Mouse (Mus musculus) midbrain, embryonic 14.5 days (tissue): ENCODE data around the gene Hist1h2bm. TPM values are rescaled to one million over a fixed set of nuclear protein-coding genes. Genes with fewer than 3 reads are reported as not detected.
"Not testable (repeated sequence)": the region's sequence is repeated elsewhere in the genome, so short reads cannot be mapped to it uniquely, and the experiment has no call there.

Source experiments
- ATAC-seq: fragments of 200-750 bp; cut with Nextera tagmentation; 2 replicates; pipeline ENCODE4 v1.8.0; 2017; ENCODE audit warnings: moderate number of reproducible peaks, moderate library complexity; ENCODE audit not compliant: low FRiP score, low TSS enrichment
- DNase-seq: peaks from one replicate; pipeline ENCODE4 v3.0.0-alpha.2; 2015
- H3K27ac ChIP-seq: fragments of 300-500 bp; sonication (generic); replicated peaks from 2 replicates; pipeline ENCODE4 v1.5.1; 2014; ENCODE audit warnings: mild to moderate bottlenecking, low read depth, low read length, moderate library complexity
- H3K27me3 ChIP-seq: fragments of 300-500 bp; sonication (generic); 2 replicates; pipeline ENCODE4 v1.6.1; 2014; ENCODE audit warnings: low read length, control low read depth, mixed read lengths; ENCODE audit not compliant: control insufficient read depth, insufficient read depth
- H3K36me3 ChIP-seq: fragments of 300-500 bp; sonication (generic); 2 replicates; pipeline ENCODE4 v1.6.1; 2014; ENCODE audit warnings: low read length, control low read depth; ENCODE audit not compliant: control insufficient read depth, insufficient read depth
- H3K4me1 ChIP-seq: fragments of 300-500 bp; sonication (generic); 2 replicates; pipeline ENCODE4 v1.6.1; 2014; ENCODE audit warnings: mild to moderate bottlenecking, antibody characterized with exemption, low read length, control low read depth; ENCODE audit not compliant: control insufficient read depth, insufficient read depth
- H3K4me2 ChIP-seq: fragments of 300-500 bp; sonication (generic); 2 replicates; pipeline ENCODE4 v1.6.1; 2014; ENCODE audit warnings: mild to moderate bottlenecking, low read length, moderate library complexity
- H3K4me3 ChIP-seq: fragments of 300-500 bp; sonication (generic); replicated peaks from 2 replicates; pipeline ENCODE4 v1.5.1; 2014; ENCODE audit warnings: low read depth, low read length
- H3K9ac ChIP-seq: fragments of 300-500 bp; sonication (generic); replicated peaks from 2 replicates; pipeline ENCODE4 v1.6.1; 2014; ENCODE audit warnings: mild to moderate bottlenecking, low read length, moderate library complexity
- H3K9me3 ChIP-seq: fragments of 300-500 bp; sonication (generic); 2 replicates; pipeline ENCODE4 v1.6.1; 2016; ENCODE audit warnings: low read length, control low read depth, mixed read lengths; ENCODE audit not compliant: control insufficient read depth
- WGBS: fragments of 180-500 bp; shearing (Covaris S2); extraction: QIAGEN DNeasy Blood & Tissue Kit; methylation state at CpG from one replicate; pipeline ENCODE4 v1.1.7; 2014; 5-methylcytosine and 5-hydroxymethylcytosine counted together
- polyA plus RNA-seq: library from polyadenylated mRNA; unstranded; fragments of >200 nt; fragmentation: Nextera tagmentation; extraction: Ambion mirVana; gene quantifications from 2 replicates; pipeline ENCODE4 v1.2.1, GENCODE M21; 2014

Hist1h2bm gene
- polyA plus RNA-seq, 1 experiment from 2014 or later: 1.1 TPM

- no peaks in the 10 kb centered on the region for H3K9me3 ChIP-seq
- peak overlapping the region; percentile 89 for H3K4me2 ChIP-seq
- DNase-seq (peak; percentile 40), ATAC-seq (no peak)
- H3K27ac ChIP-seq: peak overlapping the region; percentile 6; the same call in 1 of the 2 replicates
- no peaks in the 10 kb centered on the region for H3K27me3 ChIP-seq
- no peaks in the 10 kb centered on the region for H3K36me3 ChIP-seq
- peak overlapping the region; percentile 42 for H3K4me3 ChIP-seq
- under 1% methylated on average over 22 of the region's 22 CpGs for WGBS
- no peak overlapping the region; the same call in 1 of the 2 replicates for H3K9ac ChIP-seq
- peaks cover 24% of the 10 kb centered on the region for H3K4me1 ChIP-seq
Observed at GRCm38 (mm10) chr13:21715131-21715863, 6.5 kb upstream of the Hist1h2bm start.

GRCm38 (mm10) chr13:21715864-21716539 lies 5.8 kb upstream of the Hist1h2bm start, which contains the start of the genes Hist1h2bl and Hist1h2ai:
Gene Hist1h2bl, minus strand, starts transcription at chr13:21716143.
Gene Hist1h2ai, plus strand, starts transcription at chr13:21716422.
- not testable (repeated sequence) for H3K27me3 ChIP-seq

DNA sequence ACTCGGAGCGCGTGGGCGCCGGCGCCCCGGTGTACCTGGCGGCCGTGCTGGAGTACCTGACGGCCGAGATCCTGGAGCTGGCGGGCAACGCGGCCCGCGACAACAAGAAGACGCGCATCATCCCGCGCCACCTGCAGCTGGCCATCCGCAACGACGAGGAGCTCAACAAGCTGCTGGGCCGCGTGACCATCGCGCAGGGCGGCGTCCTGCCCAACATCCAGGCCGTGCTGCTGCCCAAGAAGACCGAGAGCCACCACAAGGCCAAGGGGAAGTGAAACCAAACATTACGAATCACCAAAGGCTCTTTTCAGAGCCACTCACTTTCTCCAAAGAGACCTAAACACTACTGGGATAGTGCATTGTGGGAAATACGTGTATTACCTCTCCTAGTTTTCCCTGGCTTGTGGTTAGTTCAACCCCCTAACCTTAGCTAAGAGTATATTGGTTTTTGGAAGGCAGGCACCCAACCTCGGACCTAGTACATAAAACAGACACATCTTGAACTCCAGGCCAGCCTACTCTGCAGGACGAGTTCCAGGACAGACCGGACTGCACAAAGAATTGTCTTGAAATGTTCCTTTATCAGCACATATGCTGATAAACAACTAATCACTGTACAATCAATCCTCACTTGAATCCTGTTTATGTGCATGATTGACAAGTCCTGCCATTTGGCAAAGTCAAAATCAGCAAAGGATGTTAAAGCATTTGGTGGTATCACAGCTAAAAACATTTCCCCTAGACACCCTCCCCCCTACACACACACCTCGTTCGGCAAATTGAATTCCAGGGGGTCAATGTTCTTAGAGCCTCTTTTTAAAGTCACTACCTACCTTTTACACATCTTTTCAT lies 5.1 kb upstream of the Hist1h2bm start:
- H3K4me1 ChIP-seq: peaks cover 24% of the 10 kb centered on the region
- peak overlapping the region; percentile 82 for H3K27ac ChIP-seq
- H3K9ac ChIP-seq: peak overlapping the region; percentile 54
- not testable (repeated sequence) for H3K27me3 ChIP-seq, H3K9me3 ChIP-seq, H3K36me3 ChIP-seq
- ATAC-seq (peak; percentile 32), DNase-seq (peak; percentile 51)
- peak overlapping the region; percentile 42 for H3K4me3 ChIP-seq
- WGBS: 0% methylated on average over 9 of the region's 38 CpGs
- H3K4me2 ChIP-seq: peak overlapping the region; percentile 89

More at GRCm38 (mm10) chr13:21715864-21716539, 5.8 kb upstream of the Hist1h2bm start, which contains the start of the genes Hist1h2bl and Hist1h2ai:
- Histone ChIP-seq H3K27ac (peak within 1 kb of the TSS; percentile 82), H3K4me1 (peaks cover 26% of the 10 kb centered on the region), H3K9ac (peak within 1 kb of the TSS; percentile 54), H3K4me3 (peak within 1 kb of the TSS; percentile 42), H3K4me2 (peak within 1 kb of the TSS; percentile 89)
- WGBS: under 1% methylated on average over 25 of the region's 50 CpGs
- peak; percentile 94 for ATAC-seq
- DNase-seq: peak; percentile 96
- H3K36me3 ChIP-seq, H3K9me3 ChIP-seq: not testable (repeated sequence)

GRCm38 (mm10) chr13:21717397-21718357 lies 4.2 kb upstream of the Hist1h2bm start, which contains the start of gene Hist1h3h:
Gene Hist1h3h, plus strand, starts transcription at chr13:21717659.
- ATAC-seq (peak; percentile 60), DNase-seq (peak; percentile 93)
- H3K9ac ChIP-seq: peak within 1 kb of the TSS; percentile 63
- peak within 1 kb of the TSS; percentile 89 for H3K4me2 ChIP-seq
- not testable (repeated sequence) for H3K9me3 ChIP-seq, H3K27me3 ChIP-seq, H3K36me3 ChIP-seq
- H3K4me3 ChIP-seq: peak within 1 kb of the TSS; percentile 42
- H3K4me1 ChIP-seq: peaks cover 27% of the 10 kb centered on the region
- under 1% methylated on average over 25 of the region's 56 CpGs for WGBS
- H3K27ac ChIP-seq: peak within 1 kb of the TSS; percentile 82

DNA sequence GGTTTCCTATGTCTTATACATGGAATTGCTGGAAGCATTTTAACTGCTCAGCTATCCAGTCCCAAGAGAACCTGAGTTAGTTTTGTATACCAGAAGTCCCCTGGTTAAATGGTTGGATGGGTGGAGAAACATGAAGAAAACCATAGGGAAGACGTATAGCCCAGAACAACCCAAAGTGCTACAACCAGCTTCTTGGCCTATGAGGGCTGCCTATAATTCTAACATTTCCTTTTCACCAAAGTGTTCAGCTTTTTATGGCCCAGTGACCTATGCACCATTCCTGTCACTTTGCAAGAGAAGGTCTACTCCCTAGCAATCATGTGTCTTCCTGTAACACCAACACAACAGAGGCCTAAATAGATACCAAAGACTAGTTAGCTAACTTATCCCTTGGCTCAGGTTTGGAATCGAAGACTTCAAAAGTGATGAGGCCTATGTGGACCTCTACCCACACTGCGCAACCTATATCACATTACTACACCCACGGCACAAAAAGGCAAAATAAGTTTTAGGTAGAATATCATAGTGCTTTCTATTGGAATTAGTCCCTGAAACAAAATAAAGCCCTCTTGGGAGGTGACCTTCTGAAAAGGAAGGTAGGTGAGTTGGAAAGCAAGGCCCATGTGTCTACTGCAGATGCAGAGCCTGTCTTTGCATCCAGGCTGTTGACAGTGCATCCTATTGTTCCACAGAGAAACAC lies 3.3 kb upstream of the Hist1h2bm start:
- ATAC-seq (no peak), DNase-seq (no peak)
- WGBS: 56% methylated on average over 4 of the region's 4 CpGs
- peak overlapping the region; percentile 42 for H3K4me3 ChIP-seq
- no peaks in the 10 kb centered on the region for H3K27me3 ChIP-seq
- peak overlapping the region; percentile 63 for H3K9ac ChIP-seq
- H3K27ac ChIP-seq: no peak overlapping the region
- H3K36me3 ChIP-seq: no peaks in the 10 kb centered on the region
- H3K4me1 ChIP-seq: peaks cover 28% of the 10 kb centered on the region
- H3K9me3 ChIP-seq: no peaks in the 10 kb centered on the region
- peak overlapping the region; percentile 89 for H3K4me2 ChIP-seq

DNA sequence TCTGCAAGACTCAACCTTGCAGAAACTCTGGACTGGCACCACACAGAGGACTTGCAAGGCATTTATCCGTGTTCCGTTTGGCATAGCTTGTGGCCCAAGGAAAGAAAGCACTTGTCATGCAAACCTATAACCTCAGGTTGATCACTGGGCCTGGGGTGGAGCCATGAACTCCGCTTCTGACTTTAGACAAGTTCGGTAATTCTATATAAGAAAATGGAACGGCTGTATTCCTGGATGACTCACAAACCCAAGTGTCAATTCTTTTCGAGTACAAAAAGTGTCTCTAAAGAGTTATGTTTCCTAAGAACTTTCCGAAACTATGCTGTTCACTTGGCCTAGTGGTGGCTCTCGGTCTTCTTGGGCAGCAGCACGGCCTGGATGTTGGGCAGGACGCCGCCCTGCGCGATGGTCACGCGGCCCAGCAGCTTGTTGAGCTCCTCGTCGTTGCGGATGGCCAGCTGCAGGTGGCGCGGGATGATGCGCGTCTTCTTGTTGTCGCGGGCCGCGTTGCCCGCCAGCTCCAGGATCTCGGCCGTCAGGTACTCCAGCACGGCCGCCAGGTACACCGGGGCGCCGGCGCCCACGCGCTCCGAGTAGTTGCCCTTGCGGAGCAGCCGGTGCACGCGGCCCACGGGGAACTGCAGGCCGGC lies 612 bp upstream of the Hist1h2bm start:
- Histone ChIP-seq H3K4me1 (peaks cover 22% of the 10 kb centered on the region), H3K4me3 (peak overlapping the region; percentile 39), H3K27ac (peak overlapping the region; percentile 72; the same call in 1 of the 2 replicates), H3K4me2 (peak overlapping the region; percentile 64)
- not testable (repeated sequence) for H3K27me3 ChIP-seq, ATAC-seq, H3K9me3 ChIP-seq, H3K36me3 ChIP-seq, H3K9ac ChIP-seq
- WGBS: 2% methylated on average over 21 of the region's 44 CpGs
- peak; percentile 17 for DNase-seq

- peak overlapping the region; percentile 64 for H3K4me2 ChIP-seq
- H3K36me3 ChIP-seq: no peaks in the 10 kb centered on the region
- peak; percentile 34; the same call in 1 of the 2 replicates for ATAC-seq
- H3K9ac ChIP-seq: peak overlapping the region; percentile 46; the same call in 1 of the 2 replicates
- no peaks in the 10 kb centered on the region for H3K9me3 ChIP-seq
- WGBS: 4% methylated on average over 10 of the region's 11 CpGs
- H3K4me1 ChIP-seq: peaks cover 22% of the 10 kb centered on the region
- DNase-seq: peak; percentile 44
- peak overlapping the region; percentile 39 for H3K4me3 ChIP-seq
- H3K27me3 ChIP-seq: no peaks in the 10 kb centered on the region
- peak overlapping the region; percentile 86 for H3K27ac ChIP-seq
Observed at GRCm38 (mm10) chr13:21722373-21722925, 605 bp downstream of the Hist1h2bm start.
